Mouse (Mus musculus): Measurements from ENCODE around the gene Ube2d1.

- TF ChIP-seq CTCF (IDR thresholded peaks at IDR 0.05; ENCODE audit: extremely low read depth, insufficient read depth, low read length) (no peak), POLR2A (IDR thresholded peaks at IDR 0.05; ENCODE audit: extremely low read depth, insufficient read depth, low read length) (no peak)
Measured at GRCm38 (mm10) chr10:71249086-71249880, 35.8 kb downstream of the Ube2d1 start.
